9 mouse cellular contexts compared by ENCODE assay signal in genomic region chr2:116976432-116976750, GRCm38 (mm10).
DNase-seq lines count a peak whose midpoint lies in the region; ATAC-seq lines count a peak whose summit lies in the region.
"Had no signal": no experiment of that assay in that cellular context is flagged by ENCODE, and none has a peak within 500 bp of the region (broad histone marks: within the 10 kb centered on the region; RNA-seq: fewer than 3 reads in every experiment).

No protein-coding gene starts in this region.

- H3K4me3 ChIP-seq in forebrain, embryonic 14.5 days (ENCODE audit: low read depth, low read length) = peak overlapping the region; percentile 47
- H3K4me3 ChIP-seq in intestine, embryonic 16.5 days (ENCODE audit: low read length) = peak overlapping the region; percentile 64
- peak overlapping the region; percentile 55 for H3K4me3 ChIP-seq in midbrain, embryonic 10.5 days

- 0% methylated on average over 7 of the region's 7 CpGs for WGBS in forebrain, embryonic 14.5 days
- WGBS in intestine, embryonic 16.5 days = 2% methylated on average over 7 of the region's 7 CpGs
- under 1% methylated on average over 7 of the region's 7 CpGs for WGBS in midbrain, embryonic 10.5 days

- no peaks in the 10 kb centered on the region for H3K36me3 ChIP-seq in forebrain, embryonic 14.5 days (ENCODE audit: control insufficient read depth, insufficient read depth, low read length)
- H3K36me3 ChIP-seq in intestine, embryonic 16.5 days (ENCODE audit: control insufficient read depth, insufficient read depth, low read length) = no peaks in the 10 kb centered on the region
- no peaks in the 10 kb centered on the region for H3K36me3 ChIP-seq in midbrain, embryonic 10.5 days
- H3K36me3 ChIP-seq: G1E had no signal

- H3K27ac ChIP-seq in forebrain, embryonic 14.5 days (ENCODE audit: low read depth, low read length) = peak overlapping the region; percentile 98
- H3K27ac ChIP-seq in intestine, embryonic 16.5 days (ENCODE audit: low read length) = peak overlapping the region; percentile 85
- H3K27ac ChIP-seq in midbrain, embryonic 10.5 days (replicated peaks) = peak overlapping the region; percentile 97

- no peak for ATAC-seq in forebrain, embryonic 14.5 days
- ATAC-seq in intestine, embryonic 16.5 days = no peak

- H3K9me3 ChIP-seq in forebrain, embryonic 14.5 days (replicated peaks; ENCODE audit: control insufficient read depth, low read length) = no peaks in the 10 kb centered on the region
- no peaks in the 10 kb centered on the region for H3K9me3 ChIP-seq in intestine, embryonic 16.5 days (ENCODE audit: control insufficient read depth, low read length)
- H3K9me3 ChIP-seq in midbrain, embryonic 10.5 days (replicated peaks) = no peaks in the 10 kb centered on the region
- H3K9me3 ChIP-seq: G1E had no signal

- intact Hi-C loops in gastrocnemius, postnatal 14 days (cut with DNase I; ENCODE audit: low total_unique reads) = no loop called here

- peak overlapping the region; percentile 71 for H3K4me2 ChIP-seq in forebrain, embryonic 14.5 days (ENCODE audit: low read length)
- H3K4me2 ChIP-seq in intestine, embryonic 16.5 days (ENCODE audit: low read depth, low read length) = peak overlapping the region; percentile 76

- H3K9ac ChIP-seq in forebrain, embryonic 14.5 days (ENCODE audit: low read length) = peak overlapping the region; percentile 92
- peak overlapping the region; percentile 85 for H3K9ac ChIP-seq in intestine, embryonic 16.5 days (ENCODE audit: low read depth, low read length)

- no peaks in the 10 kb centered on the region for H3K27me3 ChIP-seq in forebrain, embryonic 14.5 days (replicated peaks; ENCODE audit: control insufficient read depth, insufficient read depth, low read length)
- no peaks in the 10 kb centered on the region for H3K27me3 ChIP-seq in intestine, embryonic 16.5 days (replicated peaks; ENCODE audit: control insufficient read depth, insufficient read depth, low read length)
- H3K27me3 ChIP-seq in midbrain, embryonic 10.5 days (ENCODE audit: low read depth, poor library complexity, severe bottlenecking) = peaks cover 8% of the 10 kb centered on the region; the same call in 1 of the 2 replicates

- peak; percentile 22 for DNase-seq in gastrocnemius, postnatal 10 days
- no peak for DNase-seq in gastrocnemius, postnatal 14 days
- peak; percentile 64 for DNase-seq in adrenal gland, postnatal 14 days
- peak; percentile 71 for DNase-seq in forebrain, embryonic 14.5 days (ENCODE audit: low spot score)
- DNase-seq in midbrain, embryonic 10.5 days (ENCODE audit: low spot score) = peak; percentile 70
- no peak for DNase-seq in right cerebral cortex, postnatal 14 days
- DNase-seq in spleen, adult 18-20 months = no peak

- H3K4me1 ChIP-seq in forebrain, embryonic 14.5 days (ENCODE audit: control insufficient read depth, insufficient read depth, low read length) = peaks cover 38% of the 10 kb centered on the region
- H3K4me1 ChIP-seq in intestine, embryonic 16.5 days (ENCODE audit: control insufficient read depth, insufficient read depth, low read length) = peaks cover 45% of the 10 kb centered on the region
- H3K4me1 ChIP-seq in midbrain, embryonic 10.5 days = peaks cover 95% of the 10 kb centered on the region

Comparison
In these comparisons a context has a peak if more than half of its experiments do, and no peak if none do; other contexts are left out.
1. DNase-seq: peak in gastrocnemius, postnatal 10 days (single experiment), adrenal gland, postnatal 14 days (single experiment), forebrain, embryonic 14.5 days (single experiment) and midbrain, embryonic 10.5 days (single experiment); none in gastrocnemius, postnatal 14 days (single experiment), right cerebral cortex, postnatal 14 days (single experiment) and spleen, adult 18-20 months (0 of 2).
2. Peak in every context shown above with its lines, with median percentiles within 50 percentile points of each other: H3K27ac ChIP-seq and H3K4me3 ChIP-seq.